Mouse (Mus musculus): ENCODE data around the gene Olfr331. TPM values are rescaled to one million over a fixed set of nuclear protein-coding genes. Genes with fewer than 3 reads are reported as not detected.

The Olfr331 gene
- polyA plus RNA-seq, 1 experiment from 2014 or later: not detected

Other genes with a start within 250 kb of the Olfr331 start
- gene 4930438A08Rik, start 227.8 kb downstream of the Olfr331 start, polyA plus RNA-seq (2016; fragmentation: Nextera tagmentation; extraction: Ambion mirVana): not detected in 2 replicates
- 27.1 and 30.9 TPM in 2 replicates for gene Zfp692, start 195.5 kb downstream of the Olfr331 start, polyA plus RNA-seq (2016; fragmentation: Nextera tagmentation; extraction: Ambion mirVana)
- gene Zfp672, start 172.2 kb downstream of the Olfr331 start, polyA plus RNA-seq (2016; fragmentation: Nextera tagmentation; extraction: Ambion mirVana): 23.9 and 24.1 TPM in 2 replicates
- 39.8 and 40.9 TPM in 2 replicates for gene Sh3bp5l, start 171.8 kb downstream of the Olfr331 start, polyA plus RNA-seq (2016; fragmentation: Nextera tagmentation; extraction: Ambion mirVana)
- gene Lypd8, start 123.5 kb downstream of the Olfr331 start, polyA plus RNA-seq (2016; fragmentation: Nextera tagmentation; extraction: Ambion mirVana): not detected in 2 replicates
- not detected in 2 replicates for gene 1810065E05Rik, start 81.5 kb downstream of the Olfr331 start, polyA plus RNA-seq (2016; fragmentation: Nextera tagmentation; extraction: Ambion mirVana)
- gene Gm12253, start 70.0 kb downstream of the Olfr331 start, polyA plus RNA-seq (2016; fragmentation: Nextera tagmentation; extraction: Ambion mirVana): not detected in 2 replicates
- not detected in 2 replicates for gene Lypd9, start 49.6 kb downstream of the Olfr331 start, polyA plus RNA-seq (2016; fragmentation: Nextera tagmentation; extraction: Ambion mirVana)
- not detected in 2 replicates for gene Olfr30, start 40.3 kb downstream of the Olfr331 start, polyA plus RNA-seq (2016; fragmentation: Nextera tagmentation; extraction: Ambion mirVana)
- not detected in 2 replicates for gene Olfr332, start 10.0 kb downstream of the Olfr331 start, polyA plus RNA-seq (2016; fragmentation: Nextera tagmentation; extraction: Ambion mirVana)
- gene Olfr330, start 32.3 kb upstream of the Olfr331 start, polyA plus RNA-seq (2016; fragmentation: Nextera tagmentation; extraction: Ambion mirVana): not detected in 2 replicates
- not detected in 2 replicates for gene Olfr329-ps, start 43.9 kb upstream of the Olfr331 start, polyA plus RNA-seq (2016; fragmentation: Nextera tagmentation; extraction: Ambion mirVana)
- not detected in 2 replicates for gene Olfr328, start 53.1 kb upstream of the Olfr331 start, polyA plus RNA-seq (2016; fragmentation: Nextera tagmentation; extraction: Ambion mirVana)
- gene Olfr224, start 68.0 kb upstream of the Olfr331 start, polyA plus RNA-seq (2016; fragmentation: Nextera tagmentation; extraction: Ambion mirVana): not detected in 2 replicates
- not detected in 2 replicates for gene Olfr325, start 75.2 kb upstream of the Olfr331 start, polyA plus RNA-seq (2016; fragmentation: Nextera tagmentation; extraction: Ambion mirVana)
- gene Olfr324, start 92.5 kb upstream of the Olfr331 start, polyA plus RNA-seq (2016; fragmentation: Nextera tagmentation; extraction: Ambion mirVana): not detected in 2 replicates
- gene 2210407C18Rik, start 113.5 kb upstream of the Olfr331 start, polyA plus RNA-seq (2016; fragmentation: Nextera tagmentation; extraction: Ambion mirVana): not detected in 2 replicates
- not detected in 2 replicates for gene Olfr323, start 127.9 kb upstream of the Olfr331 start, polyA plus RNA-seq (2016; fragmentation: Nextera tagmentation; extraction: Ambion mirVana)
- gene Trim58, start 137.9 kb upstream of the Olfr331 start, polyA plus RNA-seq (2016; fragmentation: Nextera tagmentation; extraction: Ambion mirVana): 0.33 and 0.35 TPM in 2 replicates
- gene Olfr322, start 156.2 kb upstream of the Olfr331 start, polyA plus RNA-seq (2016; fragmentation: Nextera tagmentation; extraction: Ambion mirVana): not detected in 2 replicates
- not detected in 2 replicates for gene Olfr320, start 178.5 kb upstream of the Olfr331 start, polyA plus RNA-seq (2016; fragmentation: Nextera tagmentation; extraction: Ambion mirVana)
- not detected in 2 replicates for gene Olfr319, start 196.6 kb upstream of the Olfr331 start, polyA plus RNA-seq (2016; fragmentation: Nextera tagmentation; extraction: Ambion mirVana)
- not detected in 2 replicates for gene Olfr318, start 221.4 kb upstream of the Olfr331 start, polyA plus RNA-seq (2016; fragmentation: Nextera tagmentation; extraction: Ambion mirVana)
- gene Olfr317, start 236.6 kb upstream of the Olfr331 start, polyA plus RNA-seq (2016; fragmentation: Nextera tagmentation; extraction: Ambion mirVana): not detected in 2 replicates